Mouse (Mus musculus) erythroblast, adult 5-6 weeks (primary cell): ENCODE results near the gene Ly6g6e. TPM values are rescaled to one million over a fixed set of nuclear protein-coding genes. Genes with fewer than 3 reads are reported as not detected.
"Not testable (repeated sequence)": the region's sequence is repeated elsewhere in the genome, so short reads cannot be mapped to it uniquely, and the experiment has no call there.

Experiments
- ATAC-seq: replicated peaks from 2 replicates; pipeline ENCODE4 v1.8.0; 2016; ENCODE audit warnings: moderate number of reproducible peaks, mild to moderate bottlenecking, moderate TSS enrichment, inconsistent platforms; ENCODE audit not compliant: poor library complexity, low FRiP score, severe bottlenecking
- total RNA-seq, 2 experiments: library from RNA; stranded (forward) in 1 of 2; stranded (reverse) in 1 of 2; fragments of 150-400 nt in 1 of 2; fragments of 200-764, 138-1000 nt in 1 of 2; gene quantifications; 2 replicates each; pipeline versions ENCODE4 v1.2.3 to v1.2.4; 2015 to 2017; ENCODE audit warnings: low replicate concordance in 2 of 2

Gene Ly6g6e
- total RNA-seq, 2 experiments from 2014 or later, result not detected

DNA sequence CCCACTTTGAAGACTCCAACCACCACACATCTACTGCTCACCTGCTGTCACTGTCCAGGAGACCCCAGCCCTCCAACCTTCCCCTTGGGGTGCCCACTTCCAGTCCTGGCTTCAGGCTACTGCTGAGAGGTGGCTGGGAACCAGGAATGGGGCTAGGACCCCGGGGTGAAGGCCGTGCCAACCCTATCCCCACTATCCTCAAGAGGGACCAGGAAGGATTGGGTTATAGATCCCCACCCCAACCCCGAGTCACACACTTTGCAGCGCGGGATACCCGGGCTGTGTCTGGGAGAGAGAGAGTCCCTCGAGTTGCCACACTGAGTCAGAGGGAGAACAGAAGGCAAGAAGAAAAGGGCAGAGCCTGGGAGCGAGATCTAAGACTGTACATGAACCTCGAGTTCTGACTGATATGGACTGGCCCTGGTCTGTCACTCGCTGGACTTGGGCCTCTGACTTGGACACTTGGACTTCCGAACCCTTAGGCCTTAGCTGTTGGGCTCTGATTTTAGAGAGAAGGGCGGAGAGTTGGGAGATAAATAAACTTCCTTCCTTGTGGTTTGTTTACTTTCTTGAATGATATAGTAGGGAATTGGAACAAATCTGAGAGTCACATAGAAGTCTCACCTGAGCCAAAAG lies 47.7 kb downstream of the Ly6g6e start:
- ATAC-seq, result not testable (repeated sequence)

DNA sequence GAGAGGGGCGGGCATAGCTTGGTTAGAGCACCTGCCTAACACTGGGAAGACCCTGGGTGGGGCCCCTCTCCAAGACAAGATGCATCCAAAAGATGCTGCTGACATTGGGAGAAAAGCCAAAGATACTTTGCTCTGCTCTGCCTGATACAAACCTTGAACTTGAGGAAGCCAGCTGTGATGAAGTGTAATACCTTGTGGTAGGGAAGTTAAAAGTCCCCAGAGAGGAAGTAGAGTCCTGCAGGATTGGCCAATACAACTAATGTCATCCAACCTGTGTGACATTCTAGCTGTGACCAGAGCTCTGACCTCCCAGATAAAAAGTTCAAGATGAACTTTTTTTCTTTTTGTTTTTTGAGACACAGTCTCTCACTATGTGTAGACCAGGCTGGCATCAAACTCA lies 48.4 kb downstream of the Ly6g6e start:
- no peak for ATAC-seq

DNA sequence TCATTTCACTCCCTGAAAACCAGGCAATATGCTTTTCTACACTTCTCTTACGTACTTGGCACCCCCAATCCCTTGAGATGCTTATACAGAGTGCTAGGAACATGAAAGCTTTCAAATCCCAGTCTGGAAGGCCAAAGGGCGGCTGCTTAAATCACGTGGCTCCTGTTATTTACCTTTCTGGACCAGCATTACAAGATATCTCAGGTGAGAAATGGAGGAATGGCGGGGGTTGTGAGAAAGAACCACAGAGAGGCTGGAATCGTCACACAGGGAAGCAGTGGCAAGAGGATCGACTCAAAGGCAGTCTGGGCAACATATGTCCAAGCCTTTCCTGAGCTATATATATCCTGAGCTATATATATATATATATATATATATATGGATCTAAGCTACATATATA lies 48.9 kb downstream of the Ly6g6e start:
- no peak for ATAC-seq

GRCm38 (mm10) chr17:35126206-35126611 lies 49.5 kb downstream of the Ly6g6e start, which contains the start of gene D17H6S53E:
D17H6S53E (plus strand) TSS chr17:35126373.
- ATAC-seq, result peak; percentile 73

DNA sequence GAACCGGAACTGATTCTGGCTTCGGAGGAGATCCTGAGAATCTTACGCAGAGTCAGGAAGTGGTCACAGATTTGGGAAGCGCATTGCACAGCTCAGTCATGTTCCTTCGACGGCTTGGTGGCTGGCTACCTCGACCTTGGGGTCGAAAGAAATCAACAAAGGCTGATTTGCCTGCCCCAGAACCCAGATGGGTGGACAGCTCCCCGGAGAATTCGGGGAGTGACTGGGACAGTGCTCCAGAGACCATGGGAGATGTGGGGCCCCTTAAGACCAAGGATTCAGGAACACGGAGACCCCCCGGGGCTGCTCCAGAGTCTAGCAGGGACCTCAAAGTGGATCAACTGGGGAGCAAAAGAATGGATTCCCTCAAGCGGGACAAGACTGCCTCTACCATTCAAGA lies 50.3 kb downstream of the Ly6g6e start:
- ATAC-seq, result no peak

Other genes starting within 250 kb of the Ly6g6e start
Only the 30 nearest of the 46 such genes appear.
- 4.0 and 7.3 TPM in 2 replicates for gene Hspa1b, start 117.7 kb upstream of the Ly6g6e start, total RNA-seq (2015; ENCODE audit: low replicate concordance)
- gene Hspa1b, start 117.7 kb upstream of the Ly6g6e start, total RNA-seq (2017; ENCODE audit: low replicate concordance), result 4.3 and 7.9 TPM in 2 replicates
- gene Gm20481, start 107.0 kb upstream of the Ly6g6e start, total RNA-seq (2015; ENCODE audit: low replicate concordance), result not detected in 2 replicates
- gene Gm20481, start 107.0 kb upstream of the Ly6g6e start, total RNA-seq (2017; ENCODE audit: low replicate concordance), result not detected in 2 replicates
- gene Hspa1a, start 104.7 kb upstream of the Ly6g6e start, total RNA-seq (2015; ENCODE audit: low replicate concordance), result 1.5 and 2.9 TPM in 2 replicates
- 5.0 and 5.4 TPM in 2 replicates for gene Hspa1a, start 104.7 kb upstream of the Ly6g6e start, total RNA-seq (2017; ENCODE audit: low replicate concordance)
- not detected in 2 replicates for gene Hspa1l, start 104.2 kb upstream of the Ly6g6e start, total RNA-seq (2015; ENCODE audit: low replicate concordance)
- gene Hspa1l, start 104.2 kb upstream of the Ly6g6e start, total RNA-seq (2017; ENCODE audit: low replicate concordance), result not detected in 2 replicates
- 46.8 and 50.3 TPM in 2 replicates for gene Lsm2, start 95.0 kb upstream of the Ly6g6e start, total RNA-seq (2015; ENCODE audit: low replicate concordance)
- 11.2 and 16.7 TPM in 2 replicates for gene Lsm2, start 95.0 kb upstream of the Ly6g6e start, total RNA-seq (2017; ENCODE audit: low replicate concordance)
- 24.4 and 33.4 TPM in 2 replicates for gene Vars, start 75.9 kb upstream of the Ly6g6e start, total RNA-seq (2015; ENCODE audit: low replicate concordance)
- 37.4 and 45.0 TPM in 2 replicates for gene Vars, start 75.9 kb upstream of the Ly6g6e start, total RNA-seq (2017; ENCODE audit: low replicate concordance)
- gene Vwa7, start 60.3 kb upstream of the Ly6g6e start, total RNA-seq (2015; ENCODE audit: low replicate concordance), result not detected in 2 replicates
- not detected in 2 replicates for gene Vwa7, start 60.3 kb upstream of the Ly6g6e start, total RNA-seq (2017; ENCODE audit: low replicate concordance)
- gene Sapcd1, start 48.9 kb upstream of the Ly6g6e start, total RNA-seq (2015; ENCODE audit: low replicate concordance), result 2.3 TPM in 1 of 2 replicates, not detected in the other
- gene Sapcd1, start 48.9 kb upstream of the Ly6g6e start, total RNA-seq (2017; ENCODE audit: low replicate concordance), result not detected in 2 replicates
- 0.38 and 1.5 TPM in 2 replicates for gene Msh5, start 30.2 kb upstream of the Ly6g6e start, total RNA-seq (2015; ENCODE audit: low replicate concordance)
- 5.7 and 8.8 TPM in 2 replicates for gene Msh5, start 30.2 kb upstream of the Ly6g6e start, total RNA-seq (2017; ENCODE audit: low replicate concordance)
- gene Clic1, start 26.9 kb upstream of the Ly6g6e start, total RNA-seq (2015; ENCODE audit: low replicate concordance), result 74.6 and 85.9 TPM in 2 replicates
- gene Clic1, start 26.9 kb upstream of the Ly6g6e start, total RNA-seq (2017; ENCODE audit: low replicate concordance), result 66.9 and 68.8 TPM in 2 replicates
- 1.0 and 1.7 TPM in 2 replicates for gene Ddah2, start 17.9 kb upstream of the Ly6g6e start, total RNA-seq (2015; ENCODE audit: low replicate concordance)
- gene Ddah2, start 17.9 kb upstream of the Ly6g6e start, total RNA-seq (2017; ENCODE audit: low replicate concordance), result 2.2 TPM in 1 of 2 replicates, not detected in the other
- gene Ly6g6c, start 11.5 kb upstream of the Ly6g6e start, total RNA-seq (2015; ENCODE audit: low replicate concordance), result not detected in 2 replicates
- not detected in 2 replicates for gene Ly6g6c, start 11.5 kb upstream of the Ly6g6e start, total RNA-seq (2017; ENCODE audit: low replicate concordance)
- 0.42 TPM in 1 of 2 replicates, not detected in the other for gene Mpig6b, start 10.7 kb upstream of the Ly6g6e start, total RNA-seq (2015; ENCODE audit: low replicate concordance)
- gene Mpig6b, start 10.7 kb upstream of the Ly6g6e start, total RNA-seq (2017; ENCODE audit: low replicate concordance), result not detected in 2 replicates
- gene Ly6g6d, start 1.2 kb downstream of the Ly6g6e start, total RNA-seq (2015; ENCODE audit: low replicate concordance), result not detected in 2 replicates
- 1.4 TPM in 1 of 2 replicates, not detected in the other for gene Ly6g6d, start 1.2 kb downstream of the Ly6g6e start, total RNA-seq (2017; ENCODE audit: low replicate concordance)
- gene Ly6g6f, start 8.7 kb downstream of the Ly6g6e start, total RNA-seq (2015; ENCODE audit: low replicate concordance), result not detected in 2 replicates
- not detected in 2 replicates for gene Ly6g6f, start 8.7 kb downstream of the Ly6g6e start, total RNA-seq (2017; ENCODE audit: low replicate concordance)
- 28.1 and 36.8 TPM in 2 replicates for gene Abhd16a, start 12.4 kb downstream of the Ly6g6e start, total RNA-seq (2015; ENCODE audit: low replicate concordance)
- 33.3 and 63.0 TPM in 2 replicates for gene Abhd16a, start 12.4 kb downstream of the Ly6g6e start, total RNA-seq (2017; ENCODE audit: low replicate concordance)
- gene Ly6g5c, start 31.4 kb downstream of the Ly6g6e start, total RNA-seq (2015; ENCODE audit: low replicate concordance), result not detected in 2 replicates
- gene Ly6g5c, start 31.4 kb downstream of the Ly6g6e start, total RNA-seq (2017; ENCODE audit: low replicate concordance), result not detected in 2 replicates
- gene Ly6g5b, start 38.5 kb downstream of the Ly6g6e start, total RNA-seq (2015; ENCODE audit: low replicate concordance), result 7.7 TPM in 1 of 2 replicates, not detected in the other
- gene Ly6g5b, start 38.5 kb downstream of the Ly6g6e start, total RNA-seq (2017; ENCODE audit: low replicate concordance), result 0.34 TPM in 1 of 2 replicates, not detected in the other
- 10.9 and 14.8 TPM in 2 replicates for gene Gpank1, start 44.6 kb downstream of the Ly6g6e start, total RNA-seq (2015; ENCODE audit: low replicate concordance)
- gene Gpank1, start 44.6 kb downstream of the Ly6g6e start, total RNA-seq (2017; ENCODE audit: low replicate concordance), result 15.8 and 20.4 TPM in 2 replicates
- 156 and 181 TPM in 2 replicates for gene Csnk2b, start 45.2 kb downstream of the Ly6g6e start, total RNA-seq (2015; ENCODE audit: low replicate concordance)
- gene Csnk2b, start 45.2 kb downstream of the Ly6g6e start, total RNA-seq (2017; ENCODE audit: low replicate concordance), result 76.5 and 112 TPM in 2 replicates
- 0.63 and 1.5 TPM in 2 replicates for gene D17H6S53E, start 49.5 kb downstream of the Ly6g6e start, total RNA-seq (2015; ENCODE audit: low replicate concordance)
- 2.6 and 2.8 TPM in 2 replicates for gene D17H6S53E, start 49.5 kb downstream of the Ly6g6e start, total RNA-seq (2017; ENCODE audit: low replicate concordance)
- not detected in 2 replicates for gene Apom, start 55.1 kb downstream of the Ly6g6e start, total RNA-seq (2015; ENCODE audit: low replicate concordance)
- gene Apom, start 55.1 kb downstream of the Ly6g6e start, total RNA-seq (2017; ENCODE audit: low replicate concordance), result 0.94 TPM in 1 of 2 replicates, not detected in the other
- 23.8 and 47.9 TPM in 2 replicates for gene Bag6, start 58.3 kb downstream of the Ly6g6e start, total RNA-seq (2015; ENCODE audit: low replicate concordance)
- 48.1 and 71.4 TPM in 2 replicates for gene Bag6, start 58.3 kb downstream of the Ly6g6e start, total RNA-seq (2017; ENCODE audit: low replicate concordance)
- 70.2 and 111 TPM in 2 replicates for gene Prrc2a, start 88.0 kb downstream of the Ly6g6e start, total RNA-seq (2015; ENCODE audit: low replicate concordance)
- gene Prrc2a, start 88.0 kb downstream of the Ly6g6e start, total RNA-seq (2017; ENCODE audit: low replicate concordance), result 15.1 and 22.6 TPM in 2 replicates
- 14.4 and 19.8 TPM in 2 replicates for gene Aif1, start 99.2 kb downstream of the Ly6g6e start, total RNA-seq (2015; ENCODE audit: low replicate concordance)
- gene Aif1, start 99.2 kb downstream of the Ly6g6e start, total RNA-seq (2017; ENCODE audit: low replicate concordance), result 8.7 and 15.8 TPM in 2 replicates
- gene Lst1, start 111.5 kb downstream of the Ly6g6e start, total RNA-seq (2015; ENCODE audit: low replicate concordance), result 55.5 and 77.7 TPM in 2 replicates
- gene Lst1, start 111.5 kb downstream of the Ly6g6e start, total RNA-seq (2017; ENCODE audit: low replicate concordance), result 32.2 and 57.3 TPM in 2 replicates
- 4.6 TPM in 1 of 2 replicates, not detected in the other for gene Ltb, start 117.5 kb downstream of the Ly6g6e start, total RNA-seq (2015; ENCODE audit: low replicate concordance)
- 1.7 and 3.8 TPM in 2 replicates for gene Ltb, start 117.5 kb downstream of the Ly6g6e start, total RNA-seq (2017; ENCODE audit: low replicate concordance)
- gene Tnf, start 125.1 kb downstream of the Ly6g6e start, total RNA-seq (2015; ENCODE audit: low replicate concordance), result 10.7 and 19.2 TPM in 2 replicates
- gene Tnf, start 125.1 kb downstream of the Ly6g6e start, total RNA-seq (2017; ENCODE audit: low replicate concordance), result 2.8 and 8.3 TPM in 2 replicates
- gene Lta, start 128.4 kb downstream of the Ly6g6e start, total RNA-seq (2015; ENCODE audit: low replicate concordance), result not detected in 2 replicates
- gene Lta, start 128.4 kb downstream of the Ly6g6e start, total RNA-seq (2017; ENCODE audit: low replicate concordance), result not detected in 2 replicates
- not detected in 2 replicates for gene Gm16181, start 143.9 kb downstream of the Ly6g6e start, total RNA-seq (2015; ENCODE audit: low replicate concordance)
- gene Gm16181, start 143.9 kb downstream of the Ly6g6e start, total RNA-seq (2017; ENCODE audit: low replicate concordance), result not detected in 2 replicates